Mouse (Mus musculus) CH12.LX (cell line): Measurements from ENCODE around the gene Tshb. TPM values are rescaled to one million over a fixed set of nuclear protein-coding genes. Genes with fewer than 3 reads are reported as not detected.

Experiments
- polyA plus RNA-seq: library from polyadenylated mRNA; unstranded; fragments of >175 nt; gene quantifications from 2 replicates; pipeline ENCODE4 v1.2.1, GENCODE M21; 2012; ENCODE audit warnings: low read depth; ENCODE audit not compliant: insufficient read length
- total RNA-seq, 2 experiments: library from RNA; depleted of rRNA; stranded (reverse); fragments of 300-350 nt in 1 of 2; fragments of >200 nt in 1 of 2; gene quantifications; 2 replicates each; pipeline ENCODE4 v1.2.3; 2012 to 2014

The Tshb gene
- total and polyA plus RNA-seq, 3 experiments: 0.19 TPM; not detected in 2

Other genes with a start within 250 kb of the Tshb start
- 1.4 and 1.5 TPM in 2 replicates for gene Tspan2, start 48.2 kb downstream of the Tshb start, total RNA-seq (2012; rRNA removed)
- gene Tspan2, start 48.2 kb downstream of the Tshb start, total RNA-seq (2014; rRNA removed): 2.8 and 3.0 TPM in 2 replicates
- gene Tspan2, start 48.2 kb downstream of the Tshb start, polyA plus RNA-seq: 4.5 and 6.0 TPM in 2 replicates
- gene Sycp1, start 153.4 kb upstream of the Tshb start, total RNA-seq (2012; rRNA removed): not detected in 2 replicates
- gene Sycp1, start 153.4 kb upstream of the Tshb start, total RNA-seq (2014; rRNA removed): not detected in 2 replicates
- gene Sycp1, start 153.4 kb upstream of the Tshb start, polyA plus RNA-seq: not detected in 2 replicates
- not detected in 2 replicates for gene Nr1h5, start 181.4 kb upstream of the Tshb start, total RNA-seq (2012; rRNA removed)
- 0.08 TPM in 1 of 2 replicates, not detected in the other for gene Nr1h5, start 181.4 kb upstream of the Tshb start, total RNA-seq (2014; rRNA removed)
- 0.13 TPM in 1 of 2 replicates, not detected in the other for gene Nr1h5, start 181.4 kb upstream of the Tshb start, polyA plus RNA-seq
- 15.3 and 20.9 TPM in 2 replicates for gene Sike1, start 213.0 kb upstream of the Tshb start, total RNA-seq (2012; rRNA removed)
- gene Sike1, start 213.0 kb upstream of the Tshb start, total RNA-seq (2014; rRNA removed): 28.2 and 39.2 TPM in 2 replicates
- 31.6 and 38.4 TPM in 2 replicates for gene Sike1, start 213.0 kb upstream of the Tshb start, polyA plus RNA-seq
- 196 and 213 TPM in 2 replicates for gene Csde1, start 237.7 kb upstream of the Tshb start, total RNA-seq (2012; rRNA removed)
- 249 and 280 TPM in 2 replicates for gene Csde1, start 237.7 kb upstream of the Tshb start, total RNA-seq (2014; rRNA removed)
- gene Csde1, start 237.7 kb upstream of the Tshb start, polyA plus RNA-seq: 194 and 210 TPM in 2 replicates